Mouse (Mus musculus) embryo, embryonic 9.5 days (tissue): ENCODE results near the gene Crk.
"Not testable (repeated sequence)": the region's sequence is repeated elsewhere in the genome, so short reads cannot be mapped to it uniquely, and the experiment has no call there.

Source experiments
- DNase-seq: peaks from one replicate; pipeline ENCODE4 v3.0.0-alpha.2; 2017; ENCODE audit errors: extremely low spot score

Crk gene

DNA sequence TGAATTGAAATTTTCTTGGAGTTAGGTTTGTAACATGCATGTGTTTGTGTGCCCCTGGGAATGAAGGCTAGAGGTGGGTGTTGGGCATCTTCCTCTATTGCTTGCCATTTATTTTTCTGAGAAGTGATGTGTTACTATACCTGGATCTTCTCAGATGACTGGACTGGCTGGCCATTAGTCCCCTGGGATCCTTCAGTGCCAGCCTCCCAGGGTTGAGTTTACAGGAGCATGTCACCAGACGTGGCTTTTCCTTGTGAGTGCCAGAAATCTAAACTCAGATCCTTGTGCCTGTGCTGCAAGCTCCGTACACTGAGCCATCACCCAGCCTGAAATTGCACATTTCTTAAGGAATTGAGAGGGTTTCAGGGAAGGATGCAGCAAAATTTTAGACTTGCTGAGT lies 5.9 kb downstream of the Crk start:
- DNase-seq: no peak

DNA sequence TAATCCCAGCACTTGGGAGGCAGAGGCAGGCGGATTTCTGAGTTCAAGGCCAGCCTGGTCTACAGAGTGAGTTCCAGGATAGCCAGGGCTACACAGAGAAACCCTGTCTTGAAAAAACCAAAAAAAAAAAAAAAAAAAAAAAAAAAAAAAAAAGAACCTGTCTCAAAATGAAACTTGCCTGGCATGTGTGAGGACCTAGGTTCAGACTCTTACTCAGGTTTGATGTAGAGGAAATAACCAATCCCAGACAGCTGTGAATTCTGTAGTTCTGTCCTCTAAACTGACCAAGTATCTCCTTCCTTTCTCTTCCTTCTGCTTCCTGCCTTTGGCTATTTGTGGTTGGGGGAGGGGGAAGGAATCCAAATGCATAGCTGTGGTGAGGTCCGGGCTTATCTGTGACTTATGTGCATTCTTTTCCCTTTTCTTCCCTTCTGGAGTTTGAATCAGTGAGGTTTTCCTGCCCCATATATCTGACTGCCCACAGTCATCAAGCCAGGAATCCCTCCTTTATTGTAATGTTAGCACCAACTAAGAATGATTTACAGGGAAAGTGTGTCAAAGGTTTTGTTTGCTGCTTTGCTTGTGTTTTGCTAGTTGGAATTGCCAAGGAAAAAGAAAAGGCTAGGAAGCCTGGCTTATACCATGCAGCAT lies 8.4 kb downstream of the Crk start:
- DNase-seq: no peak

DNA sequence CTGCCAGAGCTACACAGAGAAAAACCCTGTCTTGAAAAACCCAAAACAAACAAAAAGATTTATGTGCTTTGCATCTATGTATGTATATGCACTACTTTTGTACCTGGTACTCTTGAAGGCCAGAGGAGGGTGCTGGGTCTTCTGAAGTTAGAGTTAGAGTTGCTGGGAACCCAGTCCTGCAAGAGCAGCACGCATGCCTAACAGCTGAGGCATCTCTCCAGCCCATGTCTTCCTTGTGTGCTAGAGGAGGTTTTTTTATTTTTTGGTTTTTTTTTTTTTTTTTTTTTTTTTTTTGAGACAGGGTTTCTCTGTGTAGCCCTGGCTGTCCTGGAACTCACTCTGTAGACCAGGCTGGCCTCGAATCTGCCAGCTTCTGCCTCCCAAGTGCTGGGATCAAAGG lies 9.1 kb downstream of the Crk start:
- DNase-seq: no peak

DNA sequence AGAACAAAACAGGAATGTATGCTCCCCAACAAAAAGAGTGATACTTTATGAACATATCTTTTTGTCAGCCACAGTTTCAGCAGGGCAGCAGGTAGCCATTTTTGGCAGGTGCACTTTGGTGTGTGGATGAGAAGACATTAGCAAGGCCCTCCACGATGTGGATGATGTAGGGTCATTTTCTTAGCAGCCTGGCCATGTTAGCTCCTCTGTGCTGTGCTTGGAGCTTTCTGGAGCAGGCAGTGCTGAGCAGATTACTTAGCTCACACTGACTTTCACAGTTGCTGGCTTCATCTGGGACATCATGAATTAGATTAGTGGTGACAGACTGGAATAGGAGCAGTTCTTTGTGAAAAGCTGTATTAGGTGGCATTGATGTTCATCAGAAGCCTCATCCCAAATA lies 10.9 kb downstream of the Crk start:
- DNase-seq: no peak

DNA sequence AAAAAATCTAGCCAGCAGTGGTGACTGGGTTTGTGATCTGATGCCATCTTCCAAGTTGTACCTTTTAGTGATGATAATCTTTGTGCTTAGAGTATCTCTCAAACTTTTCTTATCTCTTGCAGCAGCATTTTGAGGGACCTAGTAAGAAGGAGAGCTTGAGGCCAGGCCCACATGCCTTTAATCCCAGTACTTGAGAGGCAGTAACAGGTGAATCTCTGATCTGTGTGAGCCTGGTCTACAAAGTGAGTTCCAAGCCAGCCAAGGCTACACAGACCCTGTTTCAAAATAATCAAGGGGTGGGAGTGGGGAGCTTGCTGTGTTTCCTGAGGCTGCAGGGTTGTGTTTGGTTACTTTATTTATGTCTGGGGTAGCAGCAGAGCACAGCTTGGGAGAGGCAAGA lies 12.0 kb downstream of the Crk start:
- no peak for DNase-seq

DNA sequence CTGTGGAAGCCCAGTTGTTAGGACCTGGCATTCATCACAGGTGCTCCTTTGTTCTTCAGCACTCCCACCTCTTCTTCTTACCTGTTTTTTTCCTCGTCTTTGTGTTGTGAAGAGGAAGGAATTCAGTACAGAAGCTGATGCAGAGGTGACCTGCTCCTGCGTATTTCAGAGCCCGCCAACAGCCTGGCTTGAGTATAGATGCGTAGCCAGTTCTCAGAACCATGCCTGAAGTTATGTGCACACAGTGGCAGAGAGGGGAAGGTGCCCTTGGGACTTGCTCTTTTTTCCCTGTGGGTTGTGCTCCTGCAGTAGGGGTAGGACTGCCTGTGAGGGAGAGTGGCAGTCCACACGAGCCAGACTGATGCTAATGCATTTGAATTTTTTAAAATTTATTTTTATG lies 14.5 kb downstream of the Crk start:
- DNase-seq: no peak

DNA sequence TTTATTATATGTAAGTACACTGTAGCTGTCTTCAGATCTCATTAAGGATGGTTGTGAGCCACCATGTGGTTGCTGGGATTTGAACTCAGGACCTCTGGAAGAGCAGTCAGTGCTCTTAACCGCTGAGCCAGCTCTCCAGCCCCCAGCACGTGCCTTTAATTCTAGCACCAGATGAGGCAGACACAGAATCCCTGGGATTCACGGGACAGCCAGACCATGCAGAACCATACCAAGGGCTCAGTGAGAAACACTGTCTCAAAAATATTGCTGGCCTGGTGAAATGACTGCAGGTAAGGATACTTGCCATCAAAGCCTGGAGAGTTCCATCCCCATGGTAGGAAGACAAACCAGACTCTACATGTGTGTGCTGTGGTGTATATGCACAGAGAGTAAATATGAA lies 18.4 kb downstream of the Crk start:
- DNase-seq: not testable (repeated sequence)

DNA sequence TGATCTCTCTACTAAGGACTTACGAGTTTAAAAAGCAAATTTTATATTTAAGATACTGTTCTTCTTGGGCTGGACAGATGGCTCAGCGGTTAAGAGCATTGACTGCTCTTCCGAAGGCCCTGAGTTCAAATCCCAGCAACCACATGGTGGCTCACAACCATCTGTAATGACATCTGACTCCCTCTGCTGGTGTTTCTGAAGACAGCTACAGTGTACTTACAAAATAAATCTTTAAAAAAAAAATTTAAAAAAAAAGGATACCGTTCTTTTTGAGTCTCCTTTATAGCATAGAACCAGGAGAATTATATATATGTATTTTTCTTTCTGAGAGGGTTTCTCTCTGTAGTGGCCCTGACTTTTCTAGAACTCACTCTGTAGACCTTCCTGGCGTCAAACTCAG lies 21.5 kb downstream of the Crk start:
- no peak for DNase-seq

DNA sequence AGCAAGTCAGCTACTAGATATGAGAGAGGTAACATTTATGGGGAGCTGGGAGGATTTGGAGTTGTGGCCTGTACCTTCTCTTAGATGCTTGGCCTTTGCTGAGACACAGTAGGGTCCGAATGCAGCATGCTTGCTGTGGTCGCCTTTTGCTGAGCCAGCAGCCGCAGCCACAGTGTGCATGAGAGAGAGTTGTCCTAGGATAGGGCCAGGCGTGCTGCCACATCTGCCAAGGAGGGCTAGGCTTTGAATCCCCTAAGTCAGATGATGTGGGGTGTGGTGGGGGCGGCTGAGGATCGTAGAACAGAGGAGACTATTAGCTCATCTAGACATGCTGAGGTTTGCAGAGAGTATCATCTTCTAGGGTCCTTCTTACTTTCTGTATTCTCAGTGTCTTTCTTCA lies 23.7 kb downstream of the Crk start:
- DNase-seq: no peak

DNA sequence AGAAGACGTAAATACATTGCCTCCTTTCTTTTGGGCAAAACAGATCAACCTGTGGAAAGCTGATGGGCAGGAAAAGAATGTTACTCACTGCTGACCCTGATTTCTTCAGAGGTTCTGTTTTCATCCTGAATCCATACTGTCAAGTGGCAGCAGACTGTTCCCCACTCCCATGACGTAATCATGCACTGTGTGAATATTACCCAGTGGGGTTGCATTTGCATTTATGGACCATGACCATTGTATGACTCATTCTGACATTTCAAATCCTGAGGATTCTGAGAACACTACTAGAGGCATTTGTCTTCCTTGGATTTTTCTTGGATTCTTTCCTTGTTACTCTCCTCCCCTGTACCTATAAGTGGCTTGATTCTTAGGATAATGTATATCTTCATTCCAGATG lies 24.7 kb downstream of the Crk start:
- no peak for DNase-seq

DNA sequence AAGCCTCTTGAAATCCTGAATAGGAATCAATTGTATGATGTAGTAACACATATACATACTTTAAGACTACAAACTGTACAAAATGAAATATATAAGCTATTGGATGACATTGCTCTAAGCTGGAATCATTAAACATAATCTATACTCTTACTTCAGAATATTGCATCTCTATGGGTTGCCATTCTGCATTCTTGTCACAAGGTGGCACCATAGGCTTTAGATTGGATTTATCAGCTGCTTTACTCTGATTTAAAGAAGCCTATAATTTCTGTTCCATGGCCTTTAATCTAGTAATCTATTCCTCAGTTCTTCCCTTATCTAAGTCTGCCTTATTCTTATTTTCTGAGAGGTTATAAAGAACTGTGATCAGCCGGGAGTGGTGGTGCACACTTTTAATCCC lies 34.9 kb downstream of the Crk start:
- DNase-seq: no peak

DNA sequence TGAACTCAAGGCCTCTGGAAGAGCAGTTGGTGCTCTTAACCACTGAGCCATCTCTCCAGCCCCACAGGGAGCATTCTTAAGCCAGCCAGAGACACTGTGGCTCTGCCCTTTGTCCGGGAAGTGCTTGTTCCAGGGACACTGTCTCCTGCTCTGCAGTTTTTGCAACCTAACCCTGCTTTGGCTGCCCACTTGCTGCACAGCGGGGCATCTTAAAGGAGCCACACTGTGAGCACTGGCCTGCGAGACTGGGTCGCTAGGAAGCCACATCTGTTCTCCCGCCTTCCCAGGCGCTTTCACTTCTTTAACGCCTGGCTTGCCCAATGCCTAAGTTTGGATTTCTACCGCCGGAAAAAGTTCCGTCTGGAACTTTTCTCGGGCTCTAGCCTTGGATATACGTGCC lies 36.5 kb downstream of the Crk start:
- DNase-seq: no peak

DNA sequence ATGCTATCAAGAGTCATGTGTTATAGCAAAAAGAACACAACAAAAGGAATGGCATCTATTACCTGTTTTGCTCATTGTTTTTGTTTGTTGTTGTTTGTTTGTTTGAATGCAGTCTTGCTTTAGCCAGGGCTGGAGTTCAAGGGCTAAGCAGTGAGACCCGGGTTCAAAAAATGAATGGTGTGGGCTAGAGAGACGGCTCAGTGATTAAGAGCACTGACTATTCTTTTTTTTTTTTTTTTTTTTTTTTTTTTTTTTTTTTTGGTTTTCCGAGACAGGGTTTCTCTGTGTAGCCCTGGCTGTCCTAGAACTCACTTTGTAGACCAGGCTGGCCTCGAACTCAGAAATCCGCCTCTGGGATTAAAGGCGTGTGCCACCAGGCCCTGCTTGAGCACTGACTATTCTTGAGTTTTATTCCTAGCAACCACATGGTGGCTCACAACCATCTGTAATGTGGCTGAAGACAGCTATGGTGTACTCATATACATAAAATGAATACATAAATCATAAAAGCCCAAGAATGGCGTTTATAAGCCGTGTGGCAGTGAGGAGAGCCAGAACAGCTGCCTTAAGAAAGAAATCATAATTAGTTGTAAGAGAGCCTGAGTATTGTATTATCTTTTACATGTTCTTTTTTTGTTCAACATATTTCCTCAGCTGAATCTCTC lies 37.7 kb downstream of the Crk start:
- no peak for DNase-seq

DNA sequence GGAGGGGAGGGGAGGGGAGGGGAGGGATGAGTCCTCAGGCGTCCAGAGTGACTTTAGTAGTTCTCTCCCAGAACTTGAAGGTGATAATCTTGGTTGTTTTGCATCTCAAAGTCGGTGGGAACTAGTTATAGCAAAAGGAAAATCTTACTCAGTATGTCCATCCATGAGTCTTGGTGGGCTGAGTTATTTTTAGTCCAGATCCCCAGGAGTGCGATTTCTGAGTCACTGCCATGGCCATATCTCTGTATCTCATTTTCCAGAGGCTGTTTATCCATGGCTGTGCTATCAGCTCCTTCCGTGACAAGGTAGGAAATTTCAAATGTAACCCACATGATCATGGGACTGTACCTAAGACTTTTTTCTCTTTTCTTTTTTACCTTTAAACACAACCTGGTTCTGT lies 43.3 kb downstream of the Crk start:
- no peak for DNase-seq

DNA sequence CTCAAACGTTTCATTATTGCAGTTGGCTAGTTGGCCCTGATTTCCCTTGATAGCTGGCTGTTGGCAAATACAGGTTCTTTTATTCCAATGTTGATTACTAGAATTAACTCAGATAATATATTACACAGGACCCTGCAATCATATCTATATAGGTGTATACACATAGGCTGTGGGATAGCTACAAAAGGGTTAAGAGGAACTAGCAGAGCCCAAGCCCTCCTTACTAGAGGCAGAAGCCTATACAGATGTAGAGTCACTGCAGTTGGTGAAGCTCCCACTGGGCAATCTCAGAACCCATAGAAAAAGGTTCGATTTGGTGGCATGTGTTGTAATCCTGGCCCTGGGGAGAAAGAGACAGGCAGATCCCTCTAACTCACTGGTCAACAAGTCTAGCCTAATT lies 48.1 kb downstream of the Crk start:
- DNase-seq: no peak

DNA sequence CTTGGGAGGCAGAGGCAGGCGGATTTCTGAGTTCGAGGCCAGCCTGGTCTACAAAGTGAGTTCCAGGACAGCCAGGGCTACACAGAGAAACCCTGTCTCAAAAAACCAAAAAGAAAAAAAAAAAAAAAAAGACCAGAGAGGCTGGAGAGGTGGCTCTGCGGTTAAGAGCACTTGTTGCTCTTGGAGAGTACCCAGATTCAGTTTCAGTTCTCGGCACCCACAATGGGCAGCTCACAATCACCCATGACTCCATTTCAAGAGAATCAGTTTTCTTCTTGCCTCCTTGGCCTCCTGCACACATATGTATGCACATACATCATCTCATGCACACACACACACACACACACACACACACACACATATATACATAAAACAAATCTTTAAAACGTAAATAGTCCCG lies 48.6 kb downstream of the Crk start:
- not testable (repeated sequence) for DNase-seq

DNA sequence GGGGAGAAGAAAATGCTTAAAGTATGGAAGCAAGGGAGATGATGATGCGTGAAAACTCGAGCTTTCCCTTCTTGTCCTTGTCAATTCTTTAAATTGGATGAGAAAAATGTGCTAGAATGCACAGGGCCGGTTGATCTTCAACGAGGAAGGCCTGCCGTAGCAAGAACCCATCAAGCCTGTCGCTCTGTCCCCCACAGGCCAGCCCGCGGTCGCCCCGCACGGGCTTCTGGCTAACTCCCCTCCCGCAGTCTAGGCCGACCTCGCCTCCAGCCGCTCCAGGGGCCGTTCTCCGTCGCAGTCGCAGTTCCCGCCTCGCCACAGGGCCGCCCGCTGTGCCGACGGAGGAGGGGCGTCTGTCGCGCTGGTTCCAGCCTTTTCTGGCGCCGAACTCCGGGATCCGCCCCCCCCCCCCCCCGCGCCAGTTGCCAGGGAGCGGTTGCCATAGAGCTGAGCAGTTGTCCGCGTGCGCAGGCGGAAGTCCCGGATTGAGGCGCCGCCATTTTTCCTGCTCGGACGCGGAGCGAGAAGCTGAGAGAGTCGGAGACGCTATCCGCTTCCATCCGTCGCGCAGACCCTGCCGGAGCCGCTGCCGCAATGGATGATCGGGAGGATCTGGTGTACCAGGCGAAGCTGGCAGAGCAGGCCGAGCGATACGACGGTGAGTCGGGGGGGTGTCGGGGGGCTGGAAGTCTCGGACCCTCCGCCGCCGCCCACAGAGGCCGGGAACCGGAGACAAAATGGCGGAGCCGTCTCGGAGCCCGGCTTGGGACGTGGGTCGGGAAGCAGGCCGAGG lies 53.6 kb downstream of the Crk start, which contains the start of gene Ywhae:
TSS of gene Ywhae (plus strand) at position 436 of the 793 bp plus-strand sequence.
- peak; percentile 99 for DNase-seq

DNA sequence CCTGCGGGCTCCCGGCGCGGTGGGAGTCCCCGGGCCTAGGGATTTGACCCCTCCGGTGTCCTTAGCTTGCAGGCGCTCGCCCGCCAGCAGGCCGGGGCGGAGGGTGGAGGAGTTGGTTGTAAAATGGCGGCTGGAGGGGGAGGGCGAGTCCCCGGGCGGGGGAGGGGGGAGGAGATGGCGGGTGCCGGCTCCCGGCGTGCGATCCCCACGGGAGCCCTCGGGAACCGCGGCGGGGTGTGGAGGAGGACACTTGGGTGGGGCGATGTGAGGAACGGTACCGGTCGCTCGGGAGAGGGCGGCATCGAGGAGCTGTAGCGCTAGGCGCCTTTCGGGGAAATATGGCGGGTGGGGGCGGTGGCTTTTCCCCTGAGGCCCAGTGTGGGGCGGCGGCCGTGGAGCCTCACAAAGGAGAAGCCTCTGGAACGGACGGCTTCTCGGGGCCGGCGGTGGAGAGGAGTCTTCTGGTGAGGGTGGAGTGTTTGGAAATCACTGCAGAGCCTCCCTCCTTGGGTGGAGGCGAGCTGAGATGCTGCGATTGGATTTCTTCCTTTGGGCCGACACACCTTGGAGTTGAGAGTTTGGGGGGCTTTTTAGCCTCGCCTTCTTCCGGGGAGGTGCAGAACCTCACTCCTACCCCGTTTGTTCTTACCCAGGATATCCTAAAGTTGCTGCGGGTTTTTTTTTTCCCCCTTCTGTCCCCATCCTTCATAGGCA lies 54.3 kb downstream of the Crk start:
- no peak for DNase-seq

DNA sequence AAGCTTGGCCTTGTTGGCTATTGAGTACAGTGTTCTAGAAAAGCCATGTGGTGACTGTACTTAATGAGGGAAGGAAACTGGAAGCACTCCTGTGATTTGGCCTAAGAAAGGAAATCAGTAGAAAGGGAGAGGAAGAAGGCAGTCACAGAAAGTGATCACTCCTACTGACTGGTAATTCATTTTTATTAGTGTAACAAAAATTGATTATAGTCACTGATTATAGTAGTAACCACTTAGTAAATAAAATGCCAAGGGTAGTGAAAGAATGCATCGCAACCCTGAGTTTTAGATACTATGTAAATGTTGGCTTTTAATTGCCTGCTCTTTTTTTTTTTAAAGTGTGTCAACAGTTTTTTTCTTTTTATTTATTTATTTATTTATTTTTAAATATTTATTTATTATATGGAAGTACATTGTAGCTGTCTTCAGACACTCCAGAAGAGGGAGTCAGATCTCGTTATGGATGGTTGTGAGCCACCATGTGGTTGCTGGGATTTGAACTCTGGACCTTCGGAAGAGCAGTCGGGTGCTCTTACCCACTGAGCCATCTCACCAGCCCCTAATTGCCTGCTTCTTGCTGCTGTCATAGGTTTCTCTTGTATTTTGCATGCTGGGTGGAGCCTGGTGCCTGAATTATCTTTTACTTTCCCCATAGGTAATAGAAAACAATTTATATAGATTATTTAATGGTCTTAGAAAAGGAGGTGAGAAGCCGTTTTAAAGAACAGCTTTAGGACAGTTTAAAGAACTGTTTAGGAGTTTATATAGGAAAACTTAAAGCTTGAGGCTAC lies 56.6 kb downstream of the Crk start:
- DNase-seq: no peak

DNA sequence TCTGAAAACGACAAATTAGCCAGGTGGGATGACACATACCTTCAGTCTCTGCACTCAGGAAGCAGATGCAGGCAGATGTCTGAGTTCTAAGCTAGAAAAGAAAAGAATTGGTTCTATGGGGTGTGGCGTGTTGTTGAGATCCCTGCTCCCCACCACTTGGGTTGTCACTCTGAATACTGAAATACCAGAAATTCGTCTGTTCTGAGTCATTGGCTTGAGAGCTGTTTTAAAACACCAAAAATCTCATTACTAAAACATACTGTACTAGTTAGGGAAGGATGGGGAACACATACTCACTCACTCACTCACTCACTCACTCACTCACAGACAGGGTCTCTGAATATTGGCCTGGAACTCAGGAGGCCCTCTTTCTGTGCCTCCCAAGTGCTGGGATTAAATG lies 57.9 kb downstream of the Crk start:
- DNase-seq: no peak

DNA sequence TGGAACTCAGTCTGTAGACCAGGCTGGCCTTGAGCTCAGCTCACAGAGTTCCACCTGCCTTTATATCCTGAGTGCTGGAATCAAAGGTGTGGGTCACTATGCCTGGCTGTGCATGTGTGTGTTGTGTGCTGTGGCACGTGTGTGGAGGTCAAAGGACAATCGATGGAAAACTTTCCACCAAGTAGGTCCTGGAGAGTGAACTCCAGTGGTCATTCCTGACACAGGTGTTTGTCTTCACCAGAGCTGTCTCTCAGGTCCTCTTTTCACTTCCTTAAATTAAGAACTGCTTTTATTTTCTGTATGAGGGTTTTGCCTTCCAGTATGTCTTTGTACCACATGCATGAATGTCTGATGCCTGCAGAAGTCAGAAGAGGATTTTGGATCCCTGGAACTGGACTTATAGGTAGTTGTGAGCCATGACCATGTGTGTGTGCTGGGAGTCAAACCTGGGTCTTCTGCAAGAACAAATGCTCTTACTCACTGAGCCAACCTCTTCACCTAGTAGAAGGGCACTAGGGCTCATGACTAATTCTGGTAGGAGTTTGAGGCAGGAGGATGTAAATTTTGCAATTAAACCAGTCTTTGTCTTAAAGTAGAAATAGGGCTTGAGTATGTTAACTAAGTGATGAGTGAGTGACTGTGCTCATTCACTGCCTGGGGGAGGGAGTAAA lies 58.9 kb downstream of the Crk start:
- DNase-seq: no peak
